ENCODE assay signal across 30 mouse cellular contexts in genomic region chr2:124070664-124071063, GRCm38 (mm10). TPM values are rescaled to one million over a fixed set of nuclear protein-coding genes. Genes with fewer than 3 reads are reported as not detected.
A peak's percentile ranks its signal among the peaks of the same experiment; 100 is the strongest.
DNase-seq lines count a peak whose midpoint lies in the region; ATAC-seq and TF ChIP-seq lines count a peak whose summit lies in the region.
"Had no signal": no experiment of that assay in that cellular context is flagged by ENCODE, and none has a peak within 500 bp of the region (broad histone marks: within the 10 kb centered on the region; RNA-seq: fewer than 3 reads in every experiment).

No protein-coding gene starts in this region.

- no peaks in the 10 kb centered on the region for H3K4me1 ChIP-seq in kidney, postnatal 0 days (replicated peaks; ENCODE audit: insufficient read depth, low read length)
- no peaks in the 10 kb centered on the region for H3K4me1 ChIP-seq in neural tube, embryonic 14.5 days (ENCODE audit: control insufficient read depth, insufficient read depth, low read length)
- H3K4me1 ChIP-seq in midbrain, embryonic 11.5 days (ENCODE audit: control insufficient read depth, insufficient read depth, low read length) = no peaks in the 10 kb centered on the region
- H3K4me1 ChIP-seq: liver, embryonic 12.5 days; megakaryocyte, embryonic 14.5 days had no signal

- no peaks in the 10 kb centered on the region for H3K27me3 ChIP-seq in kidney, postnatal 0 days (ENCODE audit: insufficient read depth, low read length)
- no peaks in the 10 kb centered on the region for H3K27me3 ChIP-seq in neural tube, embryonic 14.5 days (ENCODE audit: control insufficient read depth, insufficient read depth, low read length)
- H3K27me3 ChIP-seq in midbrain, embryonic 11.5 days (ENCODE audit: control insufficient read depth, insufficient read depth, low read length) = no peaks in the 10 kb centered on the region
- H3K27me3 ChIP-seq: hindbrain, embryonic 13.5 days; liver, embryonic 12.5 days; megakaryocyte, embryonic 14.5 days had no signal

- no peaks in the 10 kb centered on the region for H3K9me3 ChIP-seq in kidney, postnatal 0 days (replicated peaks; ENCODE audit: low read length)
- no peaks in the 10 kb centered on the region for H3K9me3 ChIP-seq in neural tube, embryonic 14.5 days (ENCODE audit: control insufficient read depth, low read length)
- no peaks in the 10 kb centered on the region for H3K9me3 ChIP-seq in midbrain, embryonic 11.5 days (ENCODE audit: control insufficient read depth, low read length)
- H3K9me3 ChIP-seq: hindbrain, embryonic 13.5 days; liver, embryonic 12.5 days; megakaryocyte, embryonic 14.5 days had no signal

- H3K4me2 ChIP-seq in kidney, postnatal 0 days (ENCODE audit: low read length) = no peak overlapping the region
- H3K4me2 ChIP-seq in neural tube, embryonic 14.5 days (ENCODE audit: low read depth, low read length) = no peak overlapping the region
- no peak overlapping the region for H3K4me2 ChIP-seq in midbrain, embryonic 11.5 days
- H3K4me2 ChIP-seq: heart, embryonic 11.5 days; hindbrain, embryonic 13.5 days; liver, embryonic 12.5 days had no signal

- H3K27ac ChIP-seq in kidney, postnatal 0 days = no peak overlapping the region
- no peak overlapping the region for H3K27ac ChIP-seq in neural tube, embryonic 14.5 days (ENCODE audit: low read depth, low read length)
- no peak overlapping the region for H3K27ac ChIP-seq in midbrain, embryonic 11.5 days (ENCODE audit: low read depth, low read length)
- H3K27ac ChIP-seq: gastrocnemius, adult 2 months; hindbrain, embryonic 13.5 days; layer of hippocampus, adult 2 months; liver, embryonic 12.5 days had no signal

- H3K36me3 ChIP-seq in kidney, postnatal 0 days (ENCODE audit: insufficient read depth, low read length) = no peaks in the 10 kb centered on the region
- H3K36me3 ChIP-seq in neural tube, embryonic 14.5 days (ENCODE audit: control insufficient read depth, insufficient read depth, low read length) = no peaks in the 10 kb centered on the region
- no peaks in the 10 kb centered on the region for H3K36me3 ChIP-seq in midbrain, embryonic 11.5 days (ENCODE audit: control insufficient read depth, insufficient read depth, low read length)
- H3K36me3 ChIP-seq: hindbrain, embryonic 13.5 days; liver, embryonic 12.5 days had no signal

- TF ChIP-seq CTCF in kidney, postnatal 0 days (IDR thresholded peaks at IDR 0.05; ENCODE audit: low read depth) = no peak

- no peak overlapping the region for H3K4me3 ChIP-seq in kidney, postnatal 0 days (replicated peaks; ENCODE audit: low read depth, low read length)
- no peak overlapping the region for H3K4me3 ChIP-seq in neural tube, embryonic 14.5 days (ENCODE audit: low read depth, low read length)
- no peak overlapping the region for H3K4me3 ChIP-seq in midbrain, embryonic 11.5 days (ENCODE audit: low read depth, low read length)
- H3K4me3 ChIP-seq: erythroblast, embryonic 14.5 days; gastrocnemius, adult 2 months; hindbrain, embryonic 13.5 days; layer of hippocampus, adult 2 months; liver, embryonic 12.5 days; megakaryocyte, embryonic 14.5 days had no signal

- WGBS in kidney, postnatal 0 days = 17% methylated on average over 2 of the region's 2 CpGs
- WGBS in neural tube, embryonic 14.5 days = 14% methylated on average over 2 of the region's 2 CpGs
- 86% methylated on average over 2 of the region's 2 CpGs for WGBS in midbrain, embryonic 11.5 days

- no peak for ATAC-seq in kidney, postnatal 0 days (replicated peaks; ENCODE audit: low FRiP score, low read depth)
- ATAC-seq in neural tube, embryonic 14.5 days (ENCODE audit: low read depth) = peak; percentile 58
- no peak for ATAC-seq in inflammation-experienced regulatory T-cells, adult 6 months
- no peak for ATAC-seq in midbrain, embryonic 11.5 days (ENCODE audit: low FRiP score)
- ATAC-seq: CD4-positive, CD25-positive, alpha-beta regulatory T cell, adult 4 months; forebrain, embryonic 16.5 days; intestine, postnatal 0 days; liver, embryonic 12.5 days; liver, postnatal 0 days had no signal

- DNase-seq in kidney, postnatal 0 days (ENCODE audit: low spot score) = peak; percentile 70
- DNase-seq in kidney, adult 18-20 months = no peak
- DNase-seq in embryo, embryonic 11 days = peak; percentile 19
- DNase-seq in midbrain, embryonic 11.5 days (ENCODE audit: low spot score, missing footprints) = no peak
- DNase-seq in cerebellum, postnatal 14 days = no peak
- DNase-seq: adrenal gland, adult 2 months; adrenal gland, postnatal 36 days; cerebellum, adult 2 months; cerebellum, postnatal 25 days; gastrocnemius, adult 2 months; gastrocnemius, postnatal 36 days; heart, adult 18-20 months; heart, postnatal 36 days; kidney, postnatal 25 days; left cerebral cortex, postnatal 4 days; liver, postnatal 0 days; lung, postnatal 36 days; midbrain, embryonic 14.5 days; thymus, postnatal 4 days had no signal

- no peak overlapping the region for H3K9ac ChIP-seq in kidney, postnatal 0 days (ENCODE audit: low read depth, low read length)
- no peak overlapping the region for H3K9ac ChIP-seq in neural tube, embryonic 14.5 days (replicated peaks; ENCODE audit: low read depth, low read length)
- H3K9ac ChIP-seq in midbrain, embryonic 11.5 days (ENCODE audit: low read length) = no peak overlapping the region
- H3K9ac ChIP-seq: hindbrain, embryonic 13.5 days; liver, embryonic 12.5 days; liver, postnatal 0 days had no signal

RNA-seq across cellular contexts. Expression of gene Sema6d, which starts 19.1 kb away (rescaled TPM):
- 4.3 and 4.9 TPM in 2 replicates for polyA plus RNA-seq in kidney, postnatal 0 days (2015; fragmentation: Nextera tagmentation; extraction: Ambion mirVana)
- 67.8 and 75.5 TPM in 2 replicates for polyA plus RNA-seq in neural tube, embryonic 14.5 days (2014; fragmentation: Nextera tagmentation; extraction: Ambion mirVana)
- 1 to 10 TPM; 2.2 to 6.6 (median 2.4) TPM for polyA plus RNA-seq in inflammation-experienced regulatory T-cells, adult 6 months (2017; shearing (Covaris generic))
- 11.1 and 12.2 TPM in 2 replicates for polyA plus RNA-seq in midbrain, embryonic 11.5 days (2014; fragmentation: Nextera tagmentation; extraction: Ambion mirVana)

Comparison
In these comparisons a context has a peak if more than half of its experiments do, and no peak if none do; other contexts are left out.
1. DNase-seq: peak in kidney, postnatal 0 days (single experiment) and embryo, embryonic 11 days (single experiment); none in kidney, adult 18-20 months (single experiment), midbrain, embryonic 11.5 days (single experiment) and cerebellum, postnatal 14 days (0 of 2).